Comparison of ENCODE assay signal across 14 mouse cellular contexts in the genomic region with DNA sequence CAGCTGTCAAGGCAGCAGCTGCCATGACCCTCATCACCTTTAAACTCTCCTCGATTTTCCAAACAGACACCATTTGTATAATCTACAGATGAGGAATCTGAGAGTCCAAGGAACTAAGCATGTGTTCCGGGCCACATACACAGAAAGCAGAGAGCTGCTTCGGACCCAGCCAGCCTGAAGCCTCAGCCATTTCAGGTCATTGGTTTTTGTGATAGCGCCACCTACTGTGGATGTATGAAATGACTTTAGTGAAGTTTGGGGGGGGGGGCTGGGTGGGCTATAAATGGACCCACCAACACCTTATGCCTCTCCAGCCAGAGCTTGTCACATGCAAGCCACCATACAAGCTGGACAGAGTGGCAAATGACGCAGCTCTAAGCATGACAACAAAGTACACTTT. TPM values are rescaled to one million over a fixed set of nuclear protein-coding genes. Genes with fewer than 3 reads are reported as not detected.
A peak's percentile ranks its signal among the peaks of the same experiment; 100 is the strongest.
DNase-seq lines count a peak whose midpoint lies in the region; ATAC-seq and TF ChIP-seq lines count a peak whose summit lies in the region.
"Had no signal": no experiment of that assay in that cellular context is flagged by ENCODE, and none has a peak within 500 bp of the region (broad histone marks: within the 10 kb centered on the region; RNA-seq: fewer than 3 reads in every experiment).

No protein-coding gene starts in this region.

- H3K27ac ChIP-seq in forebrain, embryonic 11.5 days (ENCODE audit: low read depth, low read length), result no peak overlapping the region
- no peak overlapping the region for H3K27ac ChIP-seq in forebrain, embryonic 10.5 days
- H3K27ac ChIP-seq in layer of hippocampus, adult 2 months, result no peak overlapping the region
- no peak overlapping the region for H3K27ac ChIP-seq in testis, adult 2 months (ENCODE audit: control insufficient read depth, insufficient read depth, low read depth, low read length)
- H3K27ac ChIP-seq in small intestine, adult 2 months (ENCODE audit: insufficient read depth, low read depth, low read length), result no peak overlapping the region
- H3K27ac ChIP-seq: lung, embryonic 15.5 days had no signal

- ATAC-seq in forebrain, embryonic 11.5 days (replicated peaks; ENCODE audit: low FRiP score), result no peak

- 43% methylated on average over 5 of the region's 5 CpGs for whole genome bisulfite sequencing in forebrain, embryonic 11.5 days
- WGBS in forebrain, embryonic 10.5 days, result 43% methylated on average over 5 of the region's 5 CpGs
- 26% methylated on average over 5 of the region's 5 CpGs for WGBS in small intestine, adult 2 months

- DNase-seq in forebrain, embryonic 11.5 days (ENCODE audit: low spot score), result peak; percentile 52
- DNase-seq in forebrain, embryonic 10.5 days (ENCODE audit: extremely low spot score, low spot score), result no peak
- no peak for DNase-seq in layer of hippocampus, adult 2 months (ENCODE audit: low spot score in 2 of 2)
- DNase-seq in layer of hippocampus, adult 9-11 months, result no peak
- no peak for DNase-seq in testis, postnatal 10 days (ENCODE audit: low spot score)
- DNase-seq in cerebellum, postnatal 25 days, result no peak
- DNase-seq: B cell, adult 2 months; cerebellum, postnatal 14 days; gastrocnemius, postnatal 14 days; kidney, postnatal 25 days; thymus, postnatal 14 days had no signal

- no peak overlapping the region for H3K4me2 ChIP-seq in forebrain, embryonic 11.5 days (ENCODE audit: low read depth, low read length, severe bottlenecking)
- H3K4me2 ChIP-seq: lung, embryonic 15.5 days had no signal

- peak; percentile 62 for TF ChIP-seq CTCF in layer of hippocampus, adult 2 months (conservative IDR thresholded peaks at IDR 0.05)
- TF ChIP-seq CTCF in testis, adult 2 months (IDR thresholded peaks at IDR 0.05; ENCODE audit: control insufficient read depth, insufficient read depth, insufficient replicate concordance, low read depth, low read length), result peak; percentile 32; the same call in 1 of the 2 replicates
- peak; percentile 36; the same call in 1 of the 2 replicates for TF ChIP-seq CTCF in small intestine, adult 2 months (IDR thresholded peaks at IDR 0.05; ENCODE audit: extremely low read depth, insufficient read length, insufficient replicate concordance, low read depth, low read length)

- no peaks in the 10 kb centered on the region for H3K27me3 ChIP-seq in forebrain, embryonic 11.5 days (ENCODE audit: control insufficient read depth, insufficient read depth, low read length)
- H3K27me3 ChIP-seq in forebrain, embryonic 10.5 days (ENCODE audit: poor library complexity, severe bottlenecking), result peaks cover 27% of the 10 kb centered on the region
- H3K27me3 ChIP-seq in testis, adult 2 months (ENCODE audit: control insufficient read depth, insufficient read depth, low read length), result no peaks in the 10 kb centered on the region
- no peaks in the 10 kb centered on the region for H3K27me3 ChIP-seq in small intestine, adult 2 months (ENCODE audit: control insufficient read depth, insufficient read depth, low read length)

- no peaks in the 10 kb centered on the region for H3K9me3 ChIP-seq in forebrain, embryonic 11.5 days (ENCODE audit: control insufficient read depth, low read length)
- no peaks in the 10 kb centered on the region for H3K9me3 ChIP-seq in forebrain, embryonic 10.5 days
- H3K9me3 ChIP-seq: lung, embryonic 15.5 days had no signal

- H3K36me3 ChIP-seq in forebrain, embryonic 11.5 days (ENCODE audit: control insufficient read depth, insufficient read depth, low read length), result no peaks in the 10 kb centered on the region
- H3K36me3 ChIP-seq in forebrain, embryonic 10.5 days (replicated peaks), result no peaks in the 10 kb centered on the region
- no peaks in the 10 kb centered on the region for H3K36me3 ChIP-seq in testis, adult 2 months (ENCODE audit: control insufficient read depth, insufficient read depth, low read length)
- no peaks in the 10 kb centered on the region for H3K36me3 ChIP-seq in small intestine, adult 2 months (ENCODE audit: control insufficient read depth, insufficient read depth, low read length)
- H3K36me3 ChIP-seq: lung, embryonic 15.5 days had no signal

- H3K9ac ChIP-seq in forebrain, embryonic 11.5 days (ENCODE audit: low read length), result no peak overlapping the region
- H3K9ac ChIP-seq: lung, embryonic 15.5 days had no signal

- H3K4me1 ChIP-seq in forebrain, embryonic 11.5 days (replicated peaks; ENCODE audit: control insufficient read depth, insufficient read depth, low read length), result no peaks in the 10 kb centered on the region
- H3K4me1 ChIP-seq in forebrain, embryonic 10.5 days, result peaks cover 22% of the 10 kb centered on the region
- no peaks in the 10 kb centered on the region for H3K4me1 ChIP-seq in testis, adult 2 months (ENCODE audit: control insufficient read depth, insufficient read depth, low read length)
- no peaks in the 10 kb centered on the region for H3K4me1 ChIP-seq in small intestine, adult 2 months (ENCODE audit: control insufficient read depth, insufficient read depth, insufficient read length, low read length)

- H3K4me3 ChIP-seq in forebrain, embryonic 11.5 days (ENCODE audit: low read depth, low read length), result no peak overlapping the region
- H3K4me3 ChIP-seq in forebrain, embryonic 10.5 days, result no peak overlapping the region
- no peak overlapping the region for H3K4me3 ChIP-seq in layer of hippocampus, adult 2 months
- no peak overlapping the region for H3K4me3 ChIP-seq in testis, adult 2 months (ENCODE audit: control insufficient read depth, low read depth, low read length)
- H3K4me3 ChIP-seq in small intestine, adult 2 months (ENCODE audit: low read depth, low read length), result no peak overlapping the region
- H3K4me3 ChIP-seq: lung, embryonic 15.5 days had no signal

- TF ChIP-seq POLR2A in testis, adult 2 months (IDR thresholded peaks at IDR 0.05; ENCODE audit: control insufficient read depth, low read depth, low read length), result no peak
- TF ChIP-seq POLR2A in small intestine, adult 2 months (IDR thresholded peaks at IDR 0.05; ENCODE audit: low read depth, low read length), result no peak

RNA-seq across cellular contexts. Expression of gene Bmp7, which starts 8.9 kb away (rescaled TPM):
- 18.8 and 20.7 TPM in 2 replicates for polyA plus RNA-seq in forebrain, embryonic 11.5 days (2014; fragmentation: Nextera tagmentation; extraction: Ambion mirVana)
- 21.2 and 21.4 TPM in 2 replicates for polyA plus RNA-seq in forebrain, embryonic 10.5 days (2016; fragmentation: Nextera tagmentation; extraction: Ambion mirVana)
- 1 to 10 TPM; 4.2 to 5.7 TPM for total RNA-seq in layer of hippocampus, adult 2 months (2021)
- 2.4 and 2.8 TPM in 2 replicates for polyA plus RNA-seq in testis, adult 2 months (2012; rRNA removed)
- polyA plus RNA-seq in small intestine, adult 2 months (2012; rRNA removed), result 15.3 and 23.5 TPM in 2 replicates

RNA-seq across cellular contexts. Expression of gene Spo11, which starts 28.4 kb away (rescaled TPM):
- polyA plus RNA-seq in forebrain, embryonic 11.5 days (2014; fragmentation: Nextera tagmentation; extraction: Ambion mirVana), result 0.47 and 0.71 TPM in 2 replicates
- polyA plus RNA-seq in forebrain, embryonic 10.5 days (2016; fragmentation: Nextera tagmentation; extraction: Ambion mirVana), result 0.42 and 0.73 TPM in 2 replicates
- under 1 TPM in 1 of 2 experiments, not detected in 1; 0.29 TPM for total RNA-seq in layer of hippocampus, adult 2 months (2021)
- polyA plus RNA-seq in testis, adult 2 months (2012; rRNA removed), result 64.1 and 88.7 TPM in 2 replicates
- polyA plus RNA-seq in small intestine, adult 2 months (2012; rRNA removed), result 0.05 and 0.25 TPM in 2 replicates

RNA-seq across cellular contexts. Expression of gene Rae1, which starts 50.9 kb away (rescaled TPM):
- polyA plus RNA-seq in forebrain, embryonic 11.5 days (2014; fragmentation: Nextera tagmentation; extraction: Ambion mirVana), result 147 and 148 TPM in 2 replicates
- 168 TPM in 2 replicates for polyA plus RNA-seq in forebrain, embryonic 10.5 days (2016; fragmentation: Nextera tagmentation; extraction: Ambion mirVana)
- 10 to 100 TPM; 76.7 to 90.6 TPM for total RNA-seq in layer of hippocampus, adult 2 months (2021)
- 76.7 and 77.9 TPM in 2 replicates for polyA plus RNA-seq in testis, adult 2 months (2012; rRNA removed)
- 20.5 and 33.1 TPM in 2 replicates for polyA plus RNA-seq in small intestine, adult 2 months (2012; rRNA removed)

Comparison
In these comparisons a context has a peak if more than half of its experiments do, and no peak if none do; other contexts are left out.
1. RNA of gene Spo11, which starts 28.4 kb away (polyA plus RNA-seq): 64.1 to 88.7 TPM in testis, adult 2 months; 0.42 to 0.73 TPM in forebrain, embryonic 10.5 days, 0.47 to 0.71 TPM in forebrain, embryonic 11.5 days and 0.05 to 0.25 TPM in small intestine, adult 2 months; every median in the first group is over 10 times any median in the second.
2. Peak in every context shown above with its lines, with median percentiles within 50 percentile points of each other: CTCF ChIP-seq.